Mouse (Mus musculus) hindbrain, postnatal 0 days (tissue): ENCODE measurements around the gene Tec. TPM values are rescaled to one million over a fixed set of nuclear protein-coding genes. Genes with fewer than 3 reads are reported as not detected.

Experiments
- ATAC-seq: fragments of 200-750 bp; cut with Nextera tagmentation; 2 replicates; pipeline ENCODE4 v1.8.0; 2017; ENCODE audit warnings: mild to moderate bottlenecking, moderate TSS enrichment, moderate library complexity
- DNase-seq: peaks from one replicate; pipeline ENCODE4 v3.0.0-alpha.2; 2015; ENCODE audit warnings: low spot score
- H3K27ac ChIP-seq: fragments of 300-500 bp; sonication (generic); 2 replicates; pipeline ENCODE4 v1.5.1; 2014; ENCODE audit warnings: mild to moderate bottlenecking
- H3K27me3 ChIP-seq: fragments of 300-500 bp; sonication (generic); 2 replicates; pipeline ENCODE4 v1.6.1; 2014; ENCODE audit warnings: low read length, mixed read lengths; ENCODE audit not compliant: insufficient read depth
- H3K36me3 ChIP-seq: fragments of 300-500 bp; sonication (generic); 2 replicates; pipeline ENCODE4 v1.6.1; 2014; ENCODE audit warnings: low read length, mixed read lengths; ENCODE audit not compliant: insufficient read depth
- H3K4me1 ChIP-seq: fragments of 300-500 bp; sonication (generic); 2 replicates; pipeline ENCODE4 v1.6.1; 2014; ENCODE audit warnings: antibody characterized with exemption, low read length, mixed read lengths; ENCODE audit not compliant: insufficient read depth
- H3K4me2 ChIP-seq: fragments of 300-500 bp; sonication (generic); 2 replicates; pipeline ENCODE4 v1.6.1; 2014; ENCODE audit warnings: low read depth, mild to moderate bottlenecking, low read length, moderate library complexity, mixed read lengths
- H3K4me3 ChIP-seq: fragments of 300-500 bp; sonication (generic); 2 replicates; pipeline ENCODE4 v1.5.1; 2014; ENCODE audit warnings: low read length
- H3K9ac ChIP-seq: fragments of 300-500 bp; sonication (generic); replicated peaks from 2 replicates; pipeline ENCODE4 v1.6.1; 2014; ENCODE audit warnings: mild to moderate bottlenecking, low read length, moderate library complexity, mixed read lengths
- H3K9me3 ChIP-seq: fragments of 300-500 bp; sonication (generic); 2 replicates; pipeline ENCODE4 v1.6.1; 2016; ENCODE audit warnings: low read length, mixed read lengths
- CTCF ChIP-seq: IDR thresholded peaks from 2 replicates; pipeline ENCODE4 v1.5.1; 2016; ENCODE audit warnings: antibody characterized with exemption, control low read depth, low read depth
- WGBS: fragments of 180-500 bp; shearing (Covaris S2); extraction: QIAGEN DNeasy Blood & Tissue Kit; methylation state at CpG from one replicate; pipeline ENCODE4 v1.1.7; 2014; 5-methylcytosine and 5-hydroxymethylcytosine counted together
- polyA plus RNA-seq: library from polyadenylated mRNA; unstranded; fragments of >200 nt; fragmentation: Nextera tagmentation; extraction: Ambion mirVana; gene quantifications from 2 replicates; pipeline ENCODE4 v1.2.1, GENCODE M21; 2015
- total RNA-seq: library from RNA; depleted of rRNA; stranded (reverse); fragments of >200 nt; gene quantifications from 2 replicates; pipeline ENCODE4 v1.2.3, GENCODE M21; 2014

Tec gene
- total and polyA plus RNA-seq, 2 experiments from 2014 or later: 3.0 to 3.6 TPM

DNA sequence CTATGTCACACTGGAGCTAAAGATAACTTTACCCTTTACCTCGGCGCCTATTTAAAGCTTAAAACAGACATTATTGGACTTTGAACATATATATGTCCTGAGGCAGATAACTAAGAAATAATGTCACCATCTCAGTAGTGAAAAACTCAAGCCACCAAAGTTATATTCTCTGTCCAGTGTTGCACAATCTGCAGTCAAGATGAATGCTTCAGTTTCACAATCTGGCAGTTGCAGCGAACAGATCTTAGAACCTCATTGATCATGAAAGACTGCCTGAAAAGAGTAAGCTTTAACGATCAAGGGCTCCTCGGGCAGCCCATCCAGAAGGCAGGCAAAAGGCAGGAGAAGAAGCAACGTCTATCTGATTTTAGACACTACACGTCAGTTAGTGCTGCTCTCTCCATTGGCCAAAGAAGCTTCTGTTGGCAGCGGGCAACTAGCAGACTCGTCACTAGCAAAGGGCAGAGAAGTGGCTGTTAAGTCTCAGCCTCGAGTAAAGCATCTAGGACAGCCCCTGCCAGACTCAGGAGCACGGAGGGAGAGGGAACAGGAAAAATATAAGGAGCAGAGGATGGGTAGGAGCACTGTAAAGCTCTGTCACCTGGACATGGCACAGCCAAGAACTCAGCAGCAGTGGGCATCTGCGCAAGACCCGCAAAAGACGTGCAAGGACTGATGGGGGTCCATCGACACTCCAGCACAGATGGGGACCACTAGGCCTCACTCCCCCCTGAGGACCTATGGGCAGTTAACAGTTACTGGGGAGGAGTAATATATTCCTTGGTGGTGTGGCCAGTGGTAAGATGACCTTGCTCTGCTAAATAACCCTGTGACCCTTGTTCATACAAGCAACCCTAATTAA lies 35.1 kb downstream of the Tec start:
- Histone ChIP-seq H3K9me3 (no peaks in the 10 kb centered on the region), H3K4me3 (no peak overlapping the region), H3K4me1 (no peaks in the 10 kb centered on the region; the same call in 1 of the 2 replicates), H3K27ac (no peak overlapping the region), H3K9ac (no peak overlapping the region), H3K4me2 (no peak overlapping the region), H3K36me3 (no peaks in the 10 kb centered on the region), H3K27me3 (no peaks in the 10 kb centered on the region; the same call in 1 of the 2 replicates)
- 76% methylated on average over 15 of the region's 15 CpGs for WGBS
- DNase-seq (no peak), ATAC-seq (no peak)
- TF ChIP-seq CTCF: no peak

DNA sequence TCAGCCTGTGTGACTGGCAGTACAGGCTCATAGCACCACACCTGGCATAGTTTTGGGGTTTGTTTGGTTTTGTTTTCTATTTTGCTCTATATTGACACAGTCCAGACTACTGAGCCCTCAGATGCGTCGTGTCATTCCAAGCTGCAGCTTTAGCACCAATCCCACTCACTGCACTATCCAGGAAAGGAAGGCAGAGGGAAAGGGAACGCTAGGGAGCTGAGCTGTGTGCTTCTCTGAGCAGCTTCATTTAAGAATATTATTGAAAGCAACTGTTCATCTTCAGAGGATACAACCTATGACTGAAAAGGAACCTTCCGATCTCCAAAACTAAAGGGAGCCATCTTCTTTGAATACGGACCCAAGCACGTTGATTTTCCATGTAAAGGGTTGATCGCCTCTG lies 36.1 kb downstream of the Tec start:
- 91% methylated on average over 7 of the region's 7 CpGs for WGBS
- Histone ChIP-seq H3K36me3 (no peaks in the 10 kb centered on the region), H3K9ac (no peak overlapping the region), H3K27ac (no peak overlapping the region), H3K4me1 (no peaks in the 10 kb centered on the region; the same call in 1 of the 2 replicates), H3K9me3 (no peaks in the 10 kb centered on the region), H3K27me3 (no peaks in the 10 kb centered on the region; the same call in 1 of the 2 replicates), H3K4me3 (no peak overlapping the region), H3K4me2 (no peak overlapping the region)
- TF ChIP-seq CTCF: no peak
- DNase-seq: no peak
- no peak for ATAC-seq

DNA sequence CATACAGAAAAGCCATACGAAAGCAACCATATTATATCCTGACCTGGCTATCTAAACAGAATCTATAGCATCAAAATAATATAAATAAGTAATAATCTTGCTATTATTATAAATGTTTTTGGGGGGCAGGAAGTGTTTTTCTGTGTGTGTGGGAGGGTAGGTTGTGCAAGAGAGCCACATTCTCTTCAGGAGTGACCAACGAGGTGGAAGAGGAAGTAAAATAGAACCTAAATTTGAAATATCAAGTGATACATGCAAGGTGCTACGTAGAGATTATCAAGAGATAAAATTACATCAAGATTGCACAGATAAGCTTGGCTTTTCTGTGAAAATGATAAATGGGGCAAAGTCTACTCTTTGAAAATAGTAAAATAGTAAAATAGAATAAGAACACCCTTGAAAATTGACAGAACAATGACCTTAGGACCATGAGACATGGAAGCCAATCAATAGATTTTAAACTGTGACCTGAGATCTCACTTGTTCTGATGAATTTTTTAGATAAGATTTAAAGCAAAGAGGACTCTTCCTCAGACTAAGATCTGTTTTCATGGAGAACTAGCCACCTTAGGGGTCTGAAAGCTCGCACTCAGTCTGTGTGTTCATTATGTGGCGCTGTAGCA lies 37.2 kb downstream of the Tec start:
- WGBS: 94% methylated on average over 5 of the region's 5 CpGs
- no peak for ATAC-seq
- no peak for TF ChIP-seq CTCF

DNA sequence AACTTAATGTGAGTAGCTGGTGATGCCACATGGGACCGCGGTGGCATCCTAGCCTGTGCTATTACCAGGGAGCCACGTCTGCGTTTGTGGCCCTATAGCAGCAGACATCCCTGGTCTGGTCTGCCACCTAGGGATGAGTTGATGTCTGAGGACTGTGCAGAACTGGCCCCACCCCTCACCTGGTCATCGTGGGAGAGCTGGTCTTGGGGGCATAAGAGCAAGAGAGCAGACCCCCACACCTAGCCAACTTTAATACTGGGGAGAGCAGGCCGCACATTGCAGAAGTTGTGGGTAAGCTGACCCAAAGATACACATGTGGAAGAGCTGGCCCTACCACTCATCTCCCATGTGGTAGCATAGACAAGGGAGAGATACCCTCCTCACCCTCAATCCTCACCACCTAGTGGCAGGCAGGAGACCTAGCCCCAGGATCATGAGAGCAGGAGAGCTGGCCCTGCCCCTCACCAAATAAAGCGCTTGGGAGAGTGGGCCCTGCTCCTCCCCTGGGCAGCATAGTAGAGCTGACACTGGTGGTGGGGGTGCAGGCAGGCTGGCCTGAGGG lies 38.7 kb downstream of the Tec start:
- no peaks in the 10 kb centered on the region; the same call in 1 of the 2 replicates for H3K4me1 ChIP-seq
- H3K27me3 ChIP-seq: no peaks in the 10 kb centered on the region; the same call in 1 of the 2 replicates
- no peaks in the 10 kb centered on the region for H3K9me3 ChIP-seq
- H3K4me2 ChIP-seq: no peak overlapping the region
- H3K36me3 ChIP-seq: no peaks in the 10 kb centered on the region
- no peak for DNase-seq
- no peak overlapping the region for H3K9ac ChIP-seq
- no peak overlapping the region for H3K4me3 ChIP-seq
- no peak for TF ChIP-seq CTCF
- 88% methylated on average over 7 of the region's 7 CpGs for WGBS
- no peak overlapping the region for H3K27ac ChIP-seq
- ATAC-seq: no peak

More for the DNA sequence above, 37.2 kb downstream of the Tec start:
- no peak for DNase-seq
- Histone ChIP-seq H3K9me3 (no peaks in the 10 kb centered on the region), H3K27me3 (no peaks in the 10 kb centered on the region; the same call in 1 of the 2 replicates), H3K4me3 (no peak overlapping the region), H3K9ac (no peak overlapping the region), H3K4me2 (no peak overlapping the region), H3K4me1 (no peaks in the 10 kb centered on the region; the same call in 1 of the 2 replicates), H3K27ac (no peak overlapping the region), H3K36me3 (no peaks in the 10 kb centered on the region)

DNA sequence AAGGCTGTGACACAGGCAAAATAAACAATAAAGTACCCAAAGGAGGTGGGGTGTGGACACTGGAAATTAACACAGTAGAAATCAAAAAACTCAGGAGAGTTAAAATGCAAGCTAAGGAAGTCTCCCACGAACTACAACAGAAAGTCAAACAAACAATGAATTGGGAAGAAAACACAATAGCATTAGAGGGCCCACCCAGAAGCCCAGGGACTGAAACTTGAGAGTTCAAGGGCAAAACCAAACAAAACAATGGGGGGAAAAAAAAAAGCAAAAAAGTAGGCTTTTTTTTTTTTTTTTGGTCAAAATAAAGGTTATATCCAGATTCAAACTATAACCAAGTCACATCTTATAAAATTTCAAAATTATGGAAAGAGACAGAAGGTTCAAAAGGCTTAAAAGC lies 39.9 kb downstream of the Tec start:
- ATAC-seq: no peak
- no peaks in the 10 kb centered on the region for H3K9me3 ChIP-seq
- no peak for DNase-seq
- no peak overlapping the region for H3K27ac ChIP-seq
- no peak overlapping the region for H3K4me2 ChIP-seq
- no peak overlapping the region for H3K9ac ChIP-seq
- H3K36me3 ChIP-seq: no peaks in the 10 kb centered on the region
- no peak overlapping the region for H3K4me3 ChIP-seq
- WGBS: 30% methylated on average over 1 of the region's 1 CpGs
- no peaks in the 10 kb centered on the region; the same call in 1 of the 2 replicates for H3K27me3 ChIP-seq
- H3K4me1 ChIP-seq: no peaks in the 10 kb centered on the region; the same call in 1 of the 2 replicates
- no peak for TF ChIP-seq CTCF

DNA sequence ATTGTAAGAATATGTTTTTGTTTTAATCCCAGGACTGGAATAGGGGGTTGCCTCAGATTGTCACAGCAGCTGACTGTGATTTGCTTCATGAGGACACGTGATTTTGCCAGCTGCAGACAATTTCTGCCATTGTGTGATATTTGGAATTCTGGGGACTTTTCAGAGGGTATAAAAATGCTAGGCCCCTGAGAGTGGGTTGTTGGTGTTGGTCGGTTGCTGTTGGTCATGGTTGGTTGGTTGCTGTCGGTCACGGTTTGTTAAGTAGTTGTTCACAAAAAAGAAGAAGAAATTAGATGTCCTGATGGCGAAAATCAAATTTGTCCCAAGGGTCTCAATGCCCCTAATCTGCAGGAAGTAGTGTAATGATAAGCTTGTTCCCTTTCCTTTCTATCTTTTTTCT lies 40.8 kb downstream of the Tec start:
- Histone ChIP-seq H3K4me3 (no peak overlapping the region), H3K36me3 (no peaks in the 10 kb centered on the region), H3K27me3 (no peaks in the 10 kb centered on the region; the same call in 1 of the 2 replicates), H3K27ac (no peak overlapping the region), H3K4me2 (no peak overlapping the region), H3K9ac (no peak overlapping the region), H3K9me3 (no peaks in the 10 kb centered on the region), H3K4me1 (no peaks in the 10 kb centered on the region)
- 59% methylated on average over 5 of the region's 5 CpGs for WGBS
- DNase-seq (no peak), ATAC-seq (no peak)
- no peak for TF ChIP-seq CTCF
